Mouse (Mus musculus) adrenal gland, postnatal 0 days (tissue): ENCODE results near the gene Tmem114. TPM values are rescaled to one million over a fixed set of nuclear protein-coding genes. Genes with fewer than 3 reads are reported as not detected.

ENCODE experiments used
- polyA plus RNA-seq: library from polyadenylated mRNA; unstranded; fragments of >200 nt; fragmentation: Nextera tagmentation; extraction: Ambion mirVana; gene quantifications from 2 replicates; pipeline ENCODE4 v1.2.1, GENCODE M21; 2015

Tmem114 gene
- 0.08 TPM in 1 of 2 replicates, not detected in the other for polyA plus RNA-seq

GRCm38 (mm10) chr16:8424971-8425330 lies at the start of gene Tmem114:
TSS of gene Tmem114 (minus strand) at chr16:8425136.

GRCm38 (mm10) chr16:8470603-8471481 lies 45.9 kb upstream of the Tmem114 start, which contains the start of gene Mettl22:
TSS of gene Mettl22 (plus strand) at chr16:8470788.

Other genes starting within 250 kb of the Tmem114 start
- gene Mettl22, start 45.7 kb upstream of the Tmem114 start, polyA plus RNA-seq = 29.3 TPM in 2 replicates
- 24.2 and 24.9 TPM in 2 replicates for gene Abat, start 88.3 kb upstream of the Tmem114 start, polyA plus RNA-seq
- gene Pmm2, start 212.5 kb upstream of the Tmem114 start, polyA plus RNA-seq = 26.1 and 46.1 TPM in 2 replicates
- gene Tmem186, start 212.6 kb upstream of the Tmem114 start, polyA plus RNA-seq = 7.5 and 11.6 TPM in 2 replicates
- gene Carhsp1, start 247.0 kb upstream of the Tmem114 start, polyA plus RNA-seq = 87.2 and 89.8 TPM in 2 replicates